Mouse (Mus musculus) frontal cortex, postnatal 36 days (tissue): ENCODE measurements around the gene Isl1.

Experiments used
- DNase-seq, 2 experiments: peaks; one replicate each; pipeline ENCODE4 v3.0.0; 2022; ENCODE audit warnings: low spot score in 2 of 2

The Isl1 gene

GRCm38 (mm10) chr13:116309584-116310462 is at the start of gene Isl1:
Gene Isl1, minus strand, starts transcription at chr13:116309689.
- DNase-seq, result peak in 1 of 2 experiments; percentile 40

DNA sequence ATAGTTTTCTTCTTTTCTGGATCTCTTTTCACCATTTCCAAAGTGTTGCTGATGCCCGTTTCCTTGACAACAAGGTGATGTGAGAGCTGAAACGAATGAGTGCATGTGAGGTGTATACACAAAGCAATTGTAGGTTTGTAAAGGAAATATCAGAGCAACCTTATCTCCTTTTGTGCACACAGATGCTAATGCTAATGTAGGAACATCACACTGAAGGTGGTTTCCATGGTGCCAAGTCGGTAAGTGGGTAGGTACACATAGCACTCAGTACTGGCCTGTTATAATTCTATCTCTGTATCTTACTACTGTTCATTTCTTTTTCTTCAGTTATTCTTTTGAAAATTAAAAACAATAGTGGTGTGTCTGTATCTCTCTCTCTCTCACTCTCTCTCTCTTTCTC is 26.3 kb upstream of the Isl1 start:
- no peak for DNase-seq

DNA sequence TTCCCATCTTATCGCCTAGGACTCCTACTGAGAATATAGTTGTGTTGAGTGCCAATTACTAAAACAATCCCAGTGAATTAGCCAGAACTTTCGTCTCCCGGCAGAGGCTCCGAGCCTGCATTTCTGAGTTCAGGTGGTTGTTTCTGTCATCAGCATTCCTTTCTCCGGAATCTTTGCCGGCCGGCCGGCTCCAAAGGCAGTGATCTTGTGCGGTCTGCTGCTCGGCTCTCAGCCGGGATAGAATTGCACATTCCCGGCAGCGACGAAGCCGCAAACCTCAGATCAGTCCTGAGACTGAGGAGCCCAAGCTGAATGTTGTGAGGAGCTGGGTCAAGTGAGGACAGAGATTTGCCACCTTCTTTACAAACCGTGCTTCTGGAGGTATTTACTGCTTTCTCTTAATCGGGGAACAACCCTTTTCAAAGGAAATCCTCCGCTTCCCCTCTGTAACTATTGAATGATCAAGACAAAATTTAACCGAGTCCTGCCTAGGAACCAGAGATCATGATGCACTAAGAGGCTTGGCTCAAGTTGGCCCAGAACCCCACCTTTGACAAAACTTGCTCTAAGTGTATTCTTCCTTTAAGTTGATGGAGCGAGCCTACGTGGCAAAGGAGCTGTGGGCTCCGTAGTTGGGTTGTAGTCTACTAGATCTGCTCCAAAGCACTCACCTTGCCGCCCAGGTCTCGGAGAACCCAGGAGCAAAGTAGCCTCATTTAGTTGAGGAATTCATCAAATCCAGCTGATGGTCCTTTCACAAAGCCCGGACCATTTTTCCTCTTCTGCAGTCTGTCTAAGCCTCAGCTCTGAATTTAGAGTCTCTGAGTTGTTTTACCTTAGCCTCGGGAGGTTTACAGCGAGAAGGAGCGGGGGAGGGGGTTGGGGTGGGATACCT is 4.4 kb upstream of the Isl1 start:
- no peak for DNase-seq

- no peak for DNase-seq
Measured at GRCm38 (mm10) chr13:116311871-116312720, 2.6 kb upstream of the Isl1 start.

DNA sequence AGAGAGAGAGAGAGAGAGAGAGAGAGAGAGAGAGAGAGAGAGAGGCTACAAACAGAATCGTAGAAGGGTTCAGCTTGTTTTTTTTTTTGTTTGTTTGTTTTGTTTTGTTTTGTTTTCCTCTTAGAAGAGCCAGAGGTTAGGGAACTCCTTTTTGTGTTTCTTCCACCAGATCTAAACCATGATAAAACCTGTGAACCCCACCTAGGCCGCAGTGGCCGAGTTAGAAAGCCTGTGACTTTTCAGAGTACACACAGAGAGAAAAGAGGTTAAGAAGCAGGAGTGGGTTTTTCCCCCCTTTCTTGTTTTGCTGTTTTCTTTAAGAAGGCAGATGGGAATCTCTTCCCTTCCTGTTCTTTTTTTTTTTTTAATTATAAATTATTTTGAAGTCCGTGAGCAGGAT is 1.5 kb upstream of the Isl1 start:
- DNase-seq, result no peak

GRCm38 (mm10) chr13:116310463-116310765 is 925 bp upstream of the Isl1 start:
- no peak for DNase-seq

DNA sequence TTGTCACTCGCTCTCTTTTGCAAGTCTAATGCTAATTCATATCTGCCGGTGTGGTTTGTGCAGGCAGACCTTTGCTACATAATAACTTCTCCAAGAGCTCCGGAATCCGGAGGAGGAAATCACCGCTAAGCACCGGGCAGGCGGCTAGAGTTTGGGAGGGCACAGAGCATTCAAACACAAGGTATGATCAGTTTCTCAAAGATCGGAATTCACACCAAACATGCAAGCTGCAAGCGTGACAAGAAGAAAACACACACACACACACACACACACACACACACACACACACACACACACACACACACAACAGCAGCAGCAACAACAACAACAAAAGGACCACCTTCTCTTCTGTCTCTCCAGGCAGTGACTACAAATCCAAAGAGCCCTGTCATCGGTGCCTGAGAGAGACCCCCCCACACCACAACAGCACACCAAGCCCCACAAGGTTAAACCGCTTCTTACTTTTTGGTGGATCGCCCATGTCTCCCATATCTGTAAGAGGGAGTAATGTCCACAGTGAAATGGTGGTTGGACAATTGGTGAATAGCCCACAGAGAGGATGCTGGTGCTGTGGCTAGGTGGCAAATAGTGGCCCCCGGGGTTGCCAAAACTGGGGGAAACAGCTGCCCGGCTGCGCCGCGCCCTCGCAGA is 431 bp downstream of the Isl1 start:
- no peak for DNase-seq

- no peak for DNase-seq
Measured at GRCm38 (mm10) chr13:116308121-116308932, 1.2 kb downstream of the Isl1 start.

DNA sequence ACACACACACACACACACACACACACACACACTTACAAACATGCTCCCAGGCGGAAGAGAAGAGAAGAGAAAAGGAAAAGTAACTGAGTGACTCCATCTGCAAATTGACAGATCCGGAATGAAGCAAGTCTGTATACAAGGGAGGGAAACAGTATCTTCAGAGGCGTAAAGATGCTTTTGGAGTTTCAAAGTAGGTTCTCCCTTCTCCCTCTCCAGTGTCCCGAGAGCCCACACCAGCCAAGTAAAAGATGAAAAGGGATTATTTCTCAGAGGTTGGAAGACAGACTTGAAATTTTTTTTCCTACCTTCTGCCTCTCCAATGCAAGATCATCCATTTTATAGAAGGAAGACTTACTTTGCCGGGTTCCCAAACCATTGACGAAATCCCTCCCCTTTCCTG is 2.9 kb downstream of the Isl1 start:
- no peak for DNase-seq

DNA sequence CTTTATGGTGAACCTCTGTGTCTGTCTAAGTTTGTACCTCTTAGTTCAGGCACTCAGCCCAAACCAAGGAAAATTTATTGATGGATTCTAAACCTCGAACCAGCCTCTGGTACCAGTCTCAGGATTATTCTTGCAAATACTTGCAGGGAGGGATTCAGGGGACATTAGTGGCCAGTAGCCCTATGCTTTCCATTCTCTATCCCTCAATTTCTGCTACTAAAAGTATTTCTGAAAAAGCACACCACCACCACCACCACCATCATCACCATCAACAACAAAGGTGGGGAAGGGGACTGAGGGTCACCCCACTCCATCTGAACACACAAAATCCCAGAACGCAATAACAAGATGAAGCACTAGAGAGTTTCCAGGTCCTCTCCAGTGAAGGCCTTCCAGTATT is 3.8 kb downstream of the Isl1 start:
- DNase-seq, result no peak

DNA sequence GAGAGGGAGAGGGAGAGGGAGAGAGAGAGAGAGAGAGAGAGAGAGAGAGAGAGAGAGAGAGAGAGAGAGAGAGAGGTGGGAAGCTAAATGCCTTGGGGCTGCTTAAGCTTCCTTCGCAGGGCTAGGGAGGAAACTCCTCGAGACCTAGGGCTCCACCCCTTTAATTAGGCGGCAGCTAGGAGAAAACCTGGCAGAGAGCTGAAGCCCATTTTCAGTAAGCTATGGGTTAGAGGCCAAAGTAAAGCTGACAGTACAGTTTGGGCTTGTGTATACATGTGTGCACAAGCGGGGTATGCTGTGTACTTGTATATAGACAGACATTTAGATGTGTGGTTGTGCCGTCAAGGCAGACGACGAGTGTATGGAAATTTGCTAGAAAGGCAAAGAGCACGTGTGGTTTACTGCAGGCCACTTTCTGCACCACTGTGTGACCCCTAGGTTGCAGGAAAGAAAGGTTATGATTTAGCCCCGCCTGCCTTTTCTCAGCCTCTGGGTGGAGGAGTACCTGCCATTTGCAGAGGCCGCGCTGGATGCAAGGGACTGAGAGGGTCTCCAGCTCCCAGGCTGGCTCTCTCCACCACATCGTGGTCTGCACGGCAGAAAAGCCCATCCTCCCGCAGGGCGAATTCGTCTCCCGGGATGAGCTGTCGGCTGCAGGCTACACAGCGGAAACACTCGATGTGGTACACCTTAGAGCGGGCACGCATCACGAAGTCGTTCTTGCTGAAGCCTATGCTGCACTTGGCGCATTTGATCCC is 4.6 kb downstream of the Isl1 start:
- no peak for DNase-seq

DNA sequence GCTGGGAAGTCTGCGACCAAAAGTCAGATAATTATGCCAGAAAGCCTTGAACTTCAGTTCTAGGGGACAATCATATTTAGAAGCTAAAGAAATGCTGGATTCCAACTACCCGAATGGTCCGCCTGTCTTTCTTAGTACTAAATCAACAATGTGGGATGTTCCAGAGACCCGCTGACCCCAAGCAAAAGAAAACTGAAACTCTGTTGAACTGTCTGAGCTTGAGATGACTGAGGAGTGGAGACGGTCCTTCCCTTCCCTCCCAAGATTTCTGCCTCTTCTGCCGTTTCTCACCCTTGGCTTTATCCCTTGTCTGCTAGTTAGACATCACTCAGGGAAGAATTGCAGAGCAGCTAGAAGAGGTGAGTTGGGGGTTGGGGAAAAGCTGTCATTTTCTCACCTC is 5.7 kb downstream of the Isl1 start:
- DNase-seq, result no peak

GRCm38 (mm10) chr13:116302861-116303260 is 6.6 kb downstream of the Isl1 start:
- DNase-seq, result no peak

DNA sequence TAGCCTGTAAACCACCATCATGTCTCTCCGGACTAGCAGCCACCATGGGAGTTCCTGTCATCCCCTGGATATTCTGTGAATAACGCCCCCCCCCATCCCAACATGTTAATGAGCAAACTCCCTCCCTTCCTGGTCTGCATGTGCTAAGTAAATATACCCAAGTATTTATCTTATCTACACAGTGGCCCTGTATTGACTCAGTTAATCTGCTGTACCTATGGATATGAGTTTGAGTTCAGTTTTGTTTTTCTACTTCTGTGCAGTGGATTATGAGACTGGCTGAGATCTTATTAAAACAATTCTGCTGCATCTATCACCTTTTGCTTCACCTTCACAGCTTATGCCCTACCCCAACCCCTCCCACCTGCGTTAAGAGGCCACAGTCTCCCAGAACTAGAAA is 7.8 kb downstream of the Isl1 start:
- DNase-seq, result no peak

DNA sequence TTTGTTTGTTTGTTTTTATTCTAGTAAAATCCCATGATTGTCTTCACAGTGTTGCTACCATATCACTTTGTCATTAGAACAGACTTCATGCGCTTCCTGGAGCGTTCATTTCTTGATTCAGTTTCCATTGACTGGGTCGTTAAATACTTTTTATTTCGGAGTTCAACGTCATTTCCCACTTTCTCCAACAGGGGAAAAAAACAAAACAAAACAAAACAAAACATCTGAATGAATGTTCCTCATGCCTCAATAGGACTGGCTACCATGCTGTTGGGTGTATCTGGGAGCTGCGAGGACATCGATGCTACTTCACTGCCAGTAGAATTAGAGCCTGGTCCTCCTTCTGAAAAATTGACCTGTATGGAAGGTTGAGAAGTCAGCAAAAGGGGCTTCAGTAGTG is 10.2 kb downstream of the Isl1 start:
- DNase-seq, result no peak

DNA sequence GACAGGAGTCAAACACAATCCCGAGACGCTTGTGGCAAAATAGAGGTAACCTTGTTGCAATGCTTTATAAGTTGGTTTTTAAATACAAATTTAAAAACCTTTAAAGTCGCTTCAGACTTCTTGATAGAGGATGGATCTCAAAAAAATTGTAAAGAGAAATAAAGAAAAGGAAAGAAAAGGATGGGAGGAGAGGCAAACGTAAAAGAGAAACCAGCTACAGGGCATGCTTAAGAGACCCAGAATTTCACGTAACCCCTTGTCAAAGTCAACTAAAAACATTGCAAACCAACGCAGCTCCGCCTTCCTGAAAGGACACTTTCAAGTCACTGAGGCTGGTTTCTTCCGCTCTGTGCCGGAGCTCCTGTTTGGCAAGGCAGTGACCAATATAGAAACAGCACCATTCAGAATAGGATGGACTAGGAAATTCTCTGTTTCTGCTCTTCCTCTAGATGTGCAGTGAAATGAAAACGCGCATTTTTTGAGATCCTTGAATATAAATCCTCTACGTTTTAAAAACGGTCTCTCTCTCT is 10.8 kb downstream of the Isl1 start:
- DNase-seq, result no peak

GRCm38 (mm10) chr13:116298001-116298400 is 11.5 kb downstream of the Isl1 start:
- DNase-seq, result no peak

DNA sequence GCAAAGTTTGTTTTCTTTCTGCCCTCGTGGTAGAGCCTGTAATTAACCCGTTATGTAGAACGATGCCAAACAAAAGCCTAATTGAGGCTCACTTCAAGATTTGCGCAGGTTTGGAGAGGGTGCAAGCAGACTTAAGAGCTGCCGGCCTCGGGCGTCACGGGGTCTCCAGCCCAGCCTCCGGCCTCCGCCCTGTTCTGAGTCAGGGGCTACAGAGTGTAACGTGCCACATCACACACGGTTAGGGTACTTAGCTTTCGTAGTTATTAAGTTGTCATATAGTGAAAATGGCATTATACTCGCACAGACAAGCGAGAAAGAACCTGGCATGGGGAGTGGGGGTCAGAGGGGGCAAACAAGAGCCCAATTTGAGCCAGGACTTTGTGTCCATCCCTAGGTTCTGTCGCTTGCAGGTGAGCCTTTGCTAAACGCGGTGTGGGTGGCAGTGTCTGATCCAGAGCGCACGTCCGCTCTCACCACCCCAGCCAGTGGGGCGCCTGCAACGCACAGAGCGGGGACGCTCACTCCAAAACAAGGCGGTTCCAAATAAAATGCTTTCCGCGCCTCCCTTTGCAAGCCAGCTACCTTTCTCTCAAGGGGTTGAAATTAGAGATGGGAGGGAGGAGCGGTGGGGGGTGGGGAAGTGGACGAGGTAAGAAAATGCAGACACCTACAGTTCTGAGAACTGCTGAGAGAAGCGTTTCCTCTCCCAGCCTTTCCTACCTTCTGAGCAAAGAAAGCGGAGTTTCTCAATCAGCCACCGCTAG is 12.3 kb downstream of the Isl1 start:
- DNase-seq, result no peak

GRCm38 (mm10) chr13:116295401-116295800 is 14.1 kb downstream of the Isl1 start:
- DNase-seq, result no peak
